Mouse (Mus musculus) spleen, postnatal 10 days (tissue): Measurements from ENCODE around the gene Olfr103.

ENCODE experiments used
- DNase-seq, 2 experiments: peaks; one replicate each; pipeline ENCODE4 v3.0.0; 2021 to 2022; ENCODE audit warnings: low spot score in 2 of 2

The Olfr103 gene

DNA sequence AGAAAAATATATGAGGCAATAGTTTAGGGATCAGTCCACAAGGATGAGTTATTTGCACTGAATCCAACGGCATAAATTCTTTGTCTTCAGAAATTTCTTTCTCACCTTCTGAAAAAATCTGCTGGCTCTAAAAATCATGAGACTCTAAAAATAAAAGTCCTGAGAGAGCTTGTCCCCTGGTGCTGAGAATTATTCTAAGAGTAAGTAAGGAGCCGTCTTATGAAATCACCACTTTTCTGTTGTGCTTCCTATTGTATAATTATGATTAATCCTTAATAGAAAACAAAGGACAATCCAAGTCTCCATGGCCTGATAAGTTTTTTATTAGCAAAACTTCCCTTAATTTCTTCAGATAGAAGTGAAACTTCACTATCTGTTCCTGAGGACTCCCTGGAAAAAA lies at the start of gene Olfr103:
Gene Olfr103 (minus strand): TSS at position 101 of the 400 bp plus-strand sequence.
- no peak for DNase-seq

DNA sequence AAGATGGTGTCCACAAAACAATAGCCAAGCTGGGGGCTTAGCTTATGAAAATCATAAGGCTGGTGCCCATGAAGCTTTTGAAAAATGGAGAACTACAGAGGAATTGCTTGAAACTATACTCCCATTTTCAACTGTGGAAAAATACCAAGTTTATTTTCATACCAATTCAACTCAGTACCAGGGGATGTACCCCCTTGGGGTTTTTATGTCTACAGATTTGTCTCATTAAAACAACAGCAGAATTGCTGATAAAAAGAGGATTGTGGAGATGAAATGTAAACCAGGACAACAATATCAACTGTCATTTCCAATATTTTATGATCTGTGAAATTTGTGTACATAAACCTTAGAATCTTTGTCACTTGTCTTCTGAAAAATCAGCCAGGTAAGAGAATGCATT lies 39.2 kb upstream of the Olfr103 start, which contains the start of gene Olfr105-ps:
Gene Olfr105-ps (plus strand): TSS at position 301 of the 400 bp plus-strand sequence.
- no peak for DNase-seq

DNA sequence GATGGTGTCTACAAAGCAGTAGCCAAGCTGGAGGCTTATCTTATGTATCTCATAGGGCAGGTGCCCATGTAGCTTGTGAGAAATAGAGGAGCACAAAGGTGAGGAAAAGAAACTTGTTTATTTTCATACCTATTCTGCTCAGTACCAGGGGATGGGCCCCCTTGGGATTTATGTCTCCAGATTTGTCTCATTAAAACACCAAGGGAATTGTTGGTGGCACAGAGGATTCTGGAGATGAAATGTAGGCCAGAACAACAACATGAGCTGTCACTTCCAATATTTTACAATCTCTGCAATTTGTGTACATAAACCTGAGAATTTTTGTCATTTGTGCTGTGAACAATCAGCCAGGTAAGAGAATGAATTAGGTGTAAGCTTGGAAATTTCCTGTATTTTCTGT lies 19.8 kb upstream of the Olfr103 start, which contains the start of gene Olfr104-ps:
Gene Olfr104-ps (plus strand): TSS at position 301 of the 400 bp plus-strand sequence.
- DNase-seq, result no peak

DNA sequence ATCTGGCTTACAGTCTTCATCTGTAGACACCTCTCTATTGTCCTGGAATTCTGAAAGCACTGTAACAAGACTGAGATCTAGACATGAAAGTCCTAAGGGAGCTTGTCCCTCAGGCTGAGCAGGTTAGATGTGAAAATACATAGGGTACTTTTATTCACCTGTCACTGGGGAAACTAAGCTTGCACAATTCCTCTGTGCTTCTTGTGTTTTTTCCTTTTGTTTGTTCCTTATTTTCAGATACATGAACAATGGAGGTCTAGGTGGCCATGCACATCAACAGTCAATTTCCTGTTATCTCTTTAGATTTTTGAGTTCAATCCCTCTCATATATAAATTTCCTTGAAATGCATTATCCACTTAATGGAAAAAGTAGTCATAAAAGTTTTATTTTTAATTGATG lies 22.5 kb downstream of the Olfr103 start, which contains the start of gene Olfr102:
Gene Olfr102 (minus strand): TSS at position 101 of the 400 bp plus-strand sequence.
- DNase-seq, result no peak

DNA sequence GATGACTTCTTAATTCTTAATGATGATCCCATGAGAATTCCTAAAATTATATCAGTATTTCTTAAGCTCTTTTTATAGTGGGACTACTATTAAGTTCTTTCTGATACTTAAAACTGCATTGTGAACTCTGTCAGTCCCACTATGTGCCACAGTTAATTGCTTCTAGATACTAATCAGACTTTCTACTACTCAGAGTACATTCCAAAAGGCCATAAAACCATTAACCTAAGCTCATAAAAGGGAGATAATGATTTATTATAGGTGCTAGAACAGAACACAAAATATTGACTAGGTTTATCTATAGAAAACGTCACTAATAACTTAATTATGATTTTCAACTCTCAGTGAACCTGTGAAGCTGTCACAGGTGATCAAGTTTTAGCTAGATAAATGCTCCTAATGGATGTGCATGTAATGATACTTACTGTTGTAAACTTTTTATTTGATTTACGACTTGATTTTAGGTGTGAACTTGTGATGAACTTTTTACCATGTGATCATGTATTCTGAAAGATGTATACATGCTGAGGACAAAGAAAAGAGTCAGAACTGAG lies 29.3 kb downstream of the Olfr103 start:
- no peak for DNase-seq

DNA sequence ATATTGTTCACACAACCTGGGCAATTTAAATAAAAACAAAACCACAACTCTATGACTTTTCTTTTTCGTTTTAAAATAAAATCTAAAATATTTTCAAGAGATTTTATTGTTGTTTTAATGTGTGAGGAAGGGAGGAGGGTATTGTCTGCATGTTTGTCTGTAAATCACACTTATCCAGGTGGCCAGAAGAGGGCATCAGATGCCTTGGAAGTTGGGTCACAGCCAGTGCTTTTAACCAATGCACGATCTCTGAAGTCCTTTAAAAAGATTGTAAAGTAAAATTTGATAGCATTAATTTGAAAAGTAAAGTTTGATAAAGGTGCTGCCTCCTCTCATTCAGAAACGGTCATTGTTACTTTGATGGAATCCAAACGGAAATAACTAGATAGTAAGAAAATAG lies 31.0 kb downstream of the Olfr103 start:
- DNase-seq, result no peak

DNA sequence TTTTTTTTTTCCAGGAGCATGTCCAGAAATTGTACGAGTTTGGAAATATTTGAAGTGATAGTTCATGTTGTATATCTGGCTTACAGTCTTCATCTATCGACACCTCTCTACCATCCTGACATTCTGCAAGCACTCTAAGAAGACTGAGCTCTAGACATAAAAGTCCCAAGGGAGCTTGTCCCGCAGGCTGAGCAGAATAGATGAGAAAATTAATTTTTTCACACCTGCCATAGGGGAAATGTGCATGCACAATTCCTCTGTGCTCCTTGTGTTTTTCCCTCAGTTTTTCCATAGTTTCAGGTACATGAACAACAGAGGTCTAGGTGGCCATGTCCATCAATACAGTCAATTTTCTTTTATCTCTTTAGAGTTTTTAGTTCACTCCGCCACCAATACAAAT lies 35.3 kb downstream of the Olfr103 start, which contains the start of gene Olfr101:
Gene Olfr101 (minus strand): TSS at position 101 of the 400 bp plus-strand sequence.
- no peak for DNase-seq
